Mouse (Mus musculus): ENCODE results near the gene AW551984. TPM values are rescaled to one million over a fixed set of nuclear protein-coding genes. Genes with fewer than 3 reads are reported as not detected.

Gene AW551984
- total RNA-seq (2014; rRNA removed) (234 and 241 TPM in 2 replicates), polyA plus RNA-seq (2015; fragmentation: Nextera tagmentation; extraction: Ambion mirVana) (170 and 185 TPM in 2 replicates)

DNA sequence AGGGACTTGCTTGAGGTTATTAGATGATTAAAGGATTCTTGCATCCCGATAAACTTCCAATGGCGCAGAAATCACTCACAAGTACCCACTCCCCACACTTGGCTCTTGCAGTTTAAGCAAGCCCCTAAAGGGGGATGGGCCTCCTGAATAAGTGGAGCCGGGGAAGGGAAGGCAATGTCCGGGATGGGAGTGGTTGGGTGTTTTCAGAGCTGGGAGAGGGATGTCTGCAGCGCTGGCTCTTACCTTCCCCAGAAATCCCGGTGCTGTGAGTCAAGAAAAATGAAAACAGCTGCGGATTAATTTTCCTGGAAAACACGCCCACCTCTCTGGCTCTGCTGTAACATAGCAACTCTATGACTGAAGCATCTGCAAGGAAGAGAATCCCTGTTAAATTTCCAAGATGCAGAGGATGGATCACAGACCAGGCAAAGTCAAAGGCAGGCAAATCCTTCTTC is at the start of gene AW551984:
TSS of gene AW551984 (minus strand) at position 405 of the 455 bp plus-strand sequence.
- peak; percentile 45; the same call in 1 of the 2 replicates for ATAC-seq
- Histone ChIP-seq H3K9ac (replicated peaks; ENCODE audit: low read length) (peak within 1 kb of the TSS; percentile 56), H3K27ac (peak within 1 kb of the TSS; percentile 74), H3K36me3 (ENCODE audit: insufficient read depth, low read length) (no peaks in the 10 kb centered on the region), H3K4me2 (ENCODE audit: low read depth, low read length) (peak within 1 kb of the TSS; percentile 76), H3K9me3 (ENCODE audit: low read length) (no peaks in the 10 kb centered on the region), H3K4me1 (ENCODE audit: insufficient read depth, low read length) (0 out of 2 replicates have a peak, but pooled peaks cover 4% of the 10 kb centered on the region), H3K27me3 (ENCODE audit: insufficient read depth, low read length) (no peaks in the 10 kb centered on the region), H3K4me3 (ENCODE audit: low read length) (peak within 1 kb of the TSS; percentile 51)
- WGBS = under 1% methylated on average over 8 of the region's 8 CpGs
- DNase-seq (ENCODE audit: low spot score) = peak; percentile 56
- no peak for TF ChIP-seq CTCF (IDR thresholded peaks at IDR 0.05; ENCODE audit: low read depth)

DNA sequence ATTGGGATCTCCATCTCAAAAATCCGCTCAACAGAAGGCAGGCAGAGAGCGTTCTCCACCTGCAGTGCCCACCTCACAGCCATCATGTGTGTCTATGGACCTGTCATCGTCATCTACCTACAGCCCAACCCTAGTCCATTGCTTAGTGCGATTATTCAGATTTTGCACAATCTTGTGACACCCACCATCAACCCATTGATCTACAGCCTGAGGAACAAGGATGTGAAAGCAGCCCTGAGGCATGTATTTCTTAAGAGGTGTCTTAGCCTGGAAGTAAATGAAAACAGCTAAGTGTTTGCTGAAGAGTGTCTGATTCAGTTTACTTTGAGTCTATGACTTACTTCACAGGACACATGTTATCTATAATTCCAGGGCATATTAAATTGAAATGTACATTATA is 43.2 kb upstream of the AW551984 start:
- Histone ChIP-seq H3K9ac (replicated peaks; ENCODE audit: low read length) (no peak overlapping the region), H3K4me1 (ENCODE audit: insufficient read depth, low read length) (no peaks in the 10 kb centered on the region), H3K9me3 (ENCODE audit: low read length) (no peaks in the 10 kb centered on the region), H3K27me3 (ENCODE audit: insufficient read depth, low read length) (no peaks in the 10 kb centered on the region), H3K27ac (no peak overlapping the region), H3K36me3 (ENCODE audit: insufficient read depth, low read length) (no peaks in the 10 kb centered on the region), H3K4me2 (ENCODE audit: low read depth, low read length) (no peak overlapping the region), H3K4me3 (ENCODE audit: low read length) (no peak overlapping the region)
- TF ChIP-seq CTCF (IDR thresholded peaks at IDR 0.05; ENCODE audit: low read depth) = no peak
- ATAC-seq = no peak
- DNase-seq (ENCODE audit: low spot score) = no peak
- WGBS = 92% methylated on average over 4 of the region's 4 CpGs

DNA sequence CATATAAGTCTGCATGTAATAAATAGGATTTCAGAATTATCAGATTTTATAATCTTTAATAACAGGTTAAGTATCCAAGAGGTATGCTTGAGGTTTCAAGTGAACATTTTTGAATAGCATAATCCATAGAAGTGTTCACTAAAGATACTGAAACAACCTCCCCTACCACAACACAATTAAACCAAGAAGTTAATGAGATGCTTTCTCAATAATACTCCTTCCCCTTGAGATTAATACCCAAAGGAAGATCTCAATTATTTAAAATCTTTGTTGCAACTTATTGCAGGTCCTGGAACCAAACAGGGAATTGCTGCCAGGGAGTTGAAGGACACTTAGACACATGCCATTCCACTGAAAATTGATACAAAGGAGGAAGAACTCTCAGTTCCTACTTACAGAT is 40.6 kb upstream of the AW551984 start, which contains the start of gene Olfr961:
TSS of gene Olfr961 (plus strand) at position 301 of the 400 bp plus-strand sequence.
- Histone ChIP-seq H3K9ac (replicated peaks; ENCODE audit: low read length) (no peak within 1 kb of the TSS), H3K36me3 (ENCODE audit: insufficient read depth, low read length) (no peaks in the 10 kb centered on the region), H3K9me3 (ENCODE audit: low read length) (no peaks in the 10 kb centered on the region), H3K4me2 (ENCODE audit: low read depth, low read length) (no peak within 1 kb of the TSS), H3K4me1 (ENCODE audit: insufficient read depth, low read length) (no peaks in the 10 kb centered on the region), H3K27ac (no peak within 1 kb of the TSS), H3K4me3 (ENCODE audit: low read length) (no peak within 1 kb of the TSS), H3K27me3 (ENCODE audit: insufficient read depth, low read length) (no peaks in the 10 kb centered on the region)
- no peak for TF ChIP-seq CTCF (IDR thresholded peaks at IDR 0.05; ENCODE audit: low read depth)
- ATAC-seq = no peak
- DNase-seq (ENCODE audit: low spot score) = no peak

DNA sequence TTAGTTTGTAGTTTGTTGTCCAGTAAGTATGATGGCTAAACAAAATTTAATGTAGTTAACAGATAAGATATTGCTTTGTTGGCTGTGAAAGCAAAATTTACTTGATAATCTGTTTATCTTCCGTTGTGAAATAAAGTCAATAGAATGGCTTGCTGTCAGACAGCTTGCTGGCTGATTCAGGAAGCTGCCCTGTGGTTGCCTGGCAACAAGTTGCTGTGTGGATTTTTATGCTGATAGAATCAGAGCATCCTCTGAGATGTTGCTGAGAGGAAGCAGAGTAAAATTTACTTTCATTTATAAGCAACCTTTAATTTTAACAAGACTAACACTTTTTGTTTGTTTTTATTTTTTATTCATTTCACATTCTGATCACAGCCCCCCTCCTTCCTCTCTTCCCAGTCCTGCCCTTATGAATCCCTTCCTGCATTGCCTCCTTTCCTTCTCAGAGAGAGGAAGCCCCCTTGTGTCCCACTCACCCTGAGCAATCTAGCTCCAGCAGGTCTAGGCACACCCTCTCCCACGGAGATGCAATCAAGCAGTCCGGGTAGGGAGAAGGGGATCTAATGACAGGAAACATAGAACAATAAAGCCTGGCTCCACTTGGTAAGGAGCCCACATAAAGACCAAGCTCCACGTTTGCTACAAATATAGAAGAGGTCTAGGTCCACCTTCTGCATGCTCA is 29.9 kb upstream of the AW551984 start:
- no peaks in the 10 kb centered on the region for H3K36me3 ChIP-seq (ENCODE audit: insufficient read depth, low read length)
- no peaks in the 10 kb centered on the region for H3K27me3 ChIP-seq (ENCODE audit: insufficient read depth, low read length)
- ATAC-seq (peak; percentile 61; the same call in 1 of the 2 replicates), DNase-seq (ENCODE audit: low spot score) (peak; percentile 64)
- no peak for TF ChIP-seq CTCF (IDR thresholded peaks at IDR 0.05; ENCODE audit: low read depth)
- H3K4me3 ChIP-seq (ENCODE audit: low read length) = no peak overlapping the region
- H3K4me1 ChIP-seq (ENCODE audit: insufficient read depth, low read length) = no peaks in the 10 kb centered on the region
- H3K27ac ChIP-seq = 0 out of 2 replicates have a peak overlapping the region, but pooled peaks have one; percentile 51
- H3K4me2 ChIP-seq (ENCODE audit: low read depth, low read length) = no peak overlapping the region
- H3K9ac ChIP-seq (replicated peaks; ENCODE audit: low read length) = no peak overlapping the region
- WGBS = 20% methylated on average over 4 of the region's 4 CpGs
- H3K9me3 ChIP-seq (ENCODE audit: low read length) = no peaks in the 10 kb centered on the region

DNA sequence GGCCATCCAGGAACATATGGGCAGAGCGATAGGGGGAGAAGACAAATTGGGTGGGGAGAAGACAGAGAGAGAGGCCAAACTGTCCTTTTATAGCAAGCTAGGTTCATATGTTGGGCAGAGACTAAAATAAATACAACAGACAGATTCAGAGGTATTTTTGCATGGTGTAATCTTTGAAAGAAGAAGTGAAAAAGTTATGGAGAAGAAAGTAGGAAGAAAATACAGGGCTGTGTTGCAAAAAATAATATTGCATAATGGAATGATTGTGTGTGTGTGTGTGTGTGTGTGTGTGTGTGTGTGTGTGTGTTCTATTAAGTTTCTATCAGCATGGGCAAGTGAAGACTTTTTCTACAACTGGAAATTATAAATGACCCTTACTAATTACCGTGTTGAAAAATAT is 24.9 kb upstream of the AW551984 start:
- H3K4me2 ChIP-seq (ENCODE audit: low read depth, low read length) = no peak overlapping the region
- no peak overlapping the region for H3K9ac ChIP-seq (replicated peaks; ENCODE audit: low read length)
- H3K4me3 ChIP-seq (ENCODE audit: low read length) = no peak overlapping the region
- no peaks in the 10 kb centered on the region for H3K9me3 ChIP-seq (ENCODE audit: low read length)
- no peaks in the 10 kb centered on the region for H3K4me1 ChIP-seq (ENCODE audit: insufficient read depth, low read length)
- WGBS = 93% methylated on average over 2 of the region's 2 CpGs
- no peak overlapping the region for H3K27ac ChIP-seq
- no peak for ATAC-seq
- DNase-seq (ENCODE audit: low spot score) = no peak
- no peak for TF ChIP-seq CTCF (IDR thresholded peaks at IDR 0.05; ENCODE audit: low read depth)
- H3K27me3 ChIP-seq (ENCODE audit: insufficient read depth, low read length) = no peaks in the 10 kb centered on the region
- H3K36me3 ChIP-seq (ENCODE audit: insufficient read depth, low read length) = no peaks in the 10 kb centered on the region

DNA sequence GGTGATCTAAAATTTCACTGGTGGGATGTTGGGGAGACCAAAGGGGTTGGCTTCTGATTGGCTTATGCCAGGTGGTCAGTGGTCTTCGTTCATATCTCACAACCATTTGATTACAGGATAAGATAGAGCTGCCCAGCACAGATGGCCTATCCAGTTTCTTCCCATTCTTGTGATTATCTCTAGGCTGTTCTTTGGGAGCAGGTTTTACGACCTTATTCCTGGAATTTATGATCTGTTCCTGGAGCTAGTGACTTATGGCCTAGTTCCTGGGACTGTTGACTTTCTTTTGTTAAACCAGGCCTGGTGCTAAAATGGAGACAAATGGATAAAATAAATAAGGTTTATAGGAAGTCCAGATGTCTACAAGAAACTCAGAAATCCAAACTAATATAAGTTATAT is 20.5 kb upstream of the AW551984 start:
- Histone ChIP-seq H3K4me1 (ENCODE audit: insufficient read depth, low read length) (no peaks in the 10 kb centered on the region), H3K36me3 (ENCODE audit: insufficient read depth, low read length) (no peaks in the 10 kb centered on the region), H3K27ac (no peak overlapping the region), H3K9me3 (ENCODE audit: low read length) (no peaks in the 10 kb centered on the region), H3K27me3 (ENCODE audit: insufficient read depth, low read length) (no peaks in the 10 kb centered on the region), H3K4me3 (ENCODE audit: low read length) (no peak overlapping the region), H3K9ac (replicated peaks; ENCODE audit: low read length) (no peak overlapping the region), H3K4me2 (ENCODE audit: low read depth, low read length) (no peak overlapping the region)
- no peak for TF ChIP-seq CTCF (IDR thresholded peaks at IDR 0.05; ENCODE audit: low read depth)
- ATAC-seq (no peak), DNase-seq (ENCODE audit: low spot score) (no peak)
- WGBS = 85% methylated on average over 2 of the region's 2 CpGs

DNA sequence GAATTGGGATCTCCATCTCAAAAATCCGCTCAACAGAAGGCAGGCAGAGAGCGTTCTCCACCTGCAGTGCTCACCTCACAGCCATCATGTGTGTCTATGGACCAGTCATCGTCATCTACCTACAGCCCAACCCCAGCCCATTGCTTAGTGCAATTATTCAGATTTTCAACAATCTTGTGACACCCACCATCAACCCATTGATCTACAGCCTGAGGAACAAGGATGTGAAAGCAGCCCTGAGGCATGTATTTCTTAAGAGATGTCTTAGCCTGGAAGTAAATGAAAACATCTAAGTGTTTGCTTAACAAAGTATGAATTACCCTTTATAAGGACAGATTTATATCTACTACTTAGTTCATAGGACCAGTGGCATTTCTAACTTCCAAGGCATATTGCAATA is 19.6 kb upstream of the AW551984 start:
- ATAC-seq = no peak
- no peak for TF ChIP-seq CTCF (IDR thresholded peaks at IDR 0.05; ENCODE audit: low read depth)

More for the DNA sequence above, 19.6 kb upstream of the AW551984 start:
- Histone ChIP-seq H3K4me2 (ENCODE audit: low read depth, low read length) (no peak overlapping the region), H3K9me3 (ENCODE audit: low read length) (no peaks in the 10 kb centered on the region), H3K4me3 (ENCODE audit: low read length) (no peak overlapping the region), H3K4me1 (ENCODE audit: insufficient read depth, low read length) (no peaks in the 10 kb centered on the region), H3K9ac (replicated peaks; ENCODE audit: low read length) (no peak overlapping the region), H3K36me3 (ENCODE audit: insufficient read depth, low read length) (no peaks in the 10 kb centered on the region), H3K27me3 (ENCODE audit: insufficient read depth, low read length) (no peaks in the 10 kb centered on the region), H3K27ac (no peak overlapping the region)
- WGBS = 94% methylated on average over 3 of the region's 3 CpGs
- no peak for DNase-seq (ENCODE audit: low spot score)

Data from hindbrain, postnatal 0 days (tissue).